Mouse (Mus musculus) layer of hippocampus, adult 2 months (tissue): ENCODE measurements at regions not wholly inside any gene's neighbourhood (a gene's known extent, or its start where the extent isn't known, plus 50 kb on each side); places are given as distances from the start of the nearest gene placed in this dataset.

Source experiments
- DNase-seq, 2 experiments: peaks; one replicate each; pipeline ENCODE4 v3.0.0; 2022; ENCODE audit warnings: low spot score in 2 of 2
- H3K27ac ChIP-seq: fragments of 200-600 bp; 2 replicates; pipeline ENCODE4 v1.8.1; 2022
- H3K4me3 ChIP-seq: fragments of 200-600 bp; 2 replicates; pipeline ENCODE4 v1.8.1; 2022; ENCODE audit warnings: mild to moderate bottlenecking
- CTCF ChIP-seq: fragments of 200-600 bp; conservative IDR thresholded peaks from 2 replicates; pipeline ENCODE4 v1.8.1; 2022; ENCODE audit warnings: antibody characterized with exemption, mild to moderate bottlenecking, moderate library complexity

DNA sequence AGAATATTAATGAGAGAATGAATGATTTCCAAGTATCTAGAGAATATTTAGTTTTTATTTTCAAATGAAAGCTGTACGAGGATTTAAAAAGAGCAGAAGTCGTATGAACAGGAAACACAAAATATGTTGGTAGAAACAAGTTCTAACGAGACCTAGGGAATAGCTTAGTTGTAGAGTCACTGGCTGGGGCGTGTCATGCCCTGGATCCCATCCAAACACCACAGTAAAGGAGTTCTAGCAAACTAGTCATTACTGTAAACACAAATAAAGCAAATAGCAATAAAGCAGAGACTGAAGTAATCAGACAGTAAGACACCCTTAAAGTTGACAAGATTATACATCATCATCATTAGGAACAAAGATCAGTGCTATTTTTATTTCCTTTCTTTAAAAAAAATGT lies 139.1 kb upstream of the Tprg start:
- Histone ChIP-seq H3K4me3 (no peak overlapping the region), H3K27ac (no peak overlapping the region)
- TF ChIP-seq CTCF = no peak
- DNase-seq = no peak

GRCm38 (mm10) chr16:25149186-25149585 lies 137.4 kb upstream of the Tprg start:
- DNase-seq = no peak
- TF ChIP-seq CTCF = no peak

GRCm38 (mm10) chr16:25176870-25177269 lies 109.7 kb upstream of the Tprg start:
- TF ChIP-seq CTCF = no peak
- Histone ChIP-seq H3K4me3 (no peak overlapping the region), H3K27ac (no peak overlapping the region)
- no peak for DNase-seq

More at GRCm38 (mm10) chr16:25149186-25149585, 137.4 kb upstream of the Tprg start:
- no peak overlapping the region for H3K4me3 ChIP-seq
- H3K27ac ChIP-seq = no peak overlapping the region

DNA sequence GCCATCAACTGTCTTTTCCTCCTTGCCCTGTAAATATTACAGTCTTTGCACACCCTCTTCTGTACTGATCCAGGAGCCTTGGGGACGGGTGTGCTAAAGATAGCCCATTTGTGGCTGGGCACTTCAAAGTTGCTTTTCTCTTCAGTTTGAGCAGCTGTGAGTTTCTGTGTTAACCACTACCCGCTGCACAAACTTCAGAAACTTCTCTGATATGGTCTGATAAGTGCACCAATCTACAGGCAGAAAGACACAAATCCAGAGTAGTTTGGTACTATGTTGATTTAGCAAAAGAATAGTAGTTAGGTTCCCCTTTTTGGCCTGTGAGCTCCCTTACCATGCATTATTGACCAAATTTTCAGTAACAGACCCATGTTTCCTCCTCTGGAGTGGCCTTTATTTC lies 108.6 kb upstream of the Tprg start:
- TF ChIP-seq CTCF = no peak
- H3K4me3 ChIP-seq = no peak overlapping the region
- no peak overlapping the region for H3K27ac ChIP-seq
- DNase-seq = no peak

DNA sequence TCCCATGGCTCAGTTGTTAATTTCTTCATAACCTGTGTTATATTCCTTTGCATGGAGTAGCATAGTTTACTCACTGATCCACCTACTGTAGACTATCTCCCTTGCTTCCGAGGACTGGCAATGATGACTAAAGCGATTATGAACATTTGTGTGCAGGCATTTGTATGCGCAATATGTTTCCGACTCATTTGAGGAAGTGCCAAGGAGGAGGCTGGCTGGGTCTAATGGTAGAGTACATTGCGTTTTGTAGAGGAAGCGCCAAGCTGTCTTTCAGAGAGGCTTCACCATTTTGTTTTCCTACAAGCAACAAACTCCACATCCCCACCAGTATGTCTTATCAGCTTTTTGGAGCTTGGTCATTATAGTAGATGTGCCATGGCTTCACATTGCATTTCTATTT lies 104.7 kb upstream of the Tprg start:
- peak; percentile 31; the same call in 1 of the 2 replicates for TF ChIP-seq CTCF
- peak; percentile 53 to 74 for DNase-seq
- Histone ChIP-seq H3K4me3 (no peak overlapping the region), H3K27ac (peak overlapping the region; percentile 53; the same call in 1 of the 2 replicates)

DNA sequence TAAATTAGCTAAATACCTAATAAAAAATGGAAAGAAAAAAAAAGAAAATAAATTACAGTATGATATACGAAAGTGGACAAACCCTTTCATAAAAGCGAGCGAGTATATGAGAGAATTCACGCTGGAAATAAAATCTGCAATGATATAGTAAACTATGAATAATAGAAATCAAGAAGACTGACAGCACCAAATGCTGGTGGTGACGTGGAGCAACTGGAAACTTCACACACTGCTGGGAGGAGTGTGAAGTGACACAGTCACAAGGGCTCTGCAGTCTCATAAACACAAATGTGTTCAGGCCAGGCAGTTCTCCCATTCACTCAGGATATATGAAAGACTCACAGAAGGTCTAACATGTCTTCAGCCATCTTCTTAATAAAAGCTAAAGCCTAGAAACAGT lies 89.5 kb upstream of the Tprg start:
- TF ChIP-seq CTCF = no peak

GRCm38 (mm10) chr16:25198844-25199243 lies 87.8 kb upstream of the Tprg start:
- DNase-seq = no peak
- TF ChIP-seq CTCF = no peak
- no peak overlapping the region for H3K27ac ChIP-seq
- no peak overlapping the region for H3K4me3 ChIP-seq

More for the DNA sequence above, 89.5 kb upstream of the Tprg start:
- no peak for DNase-seq
- Histone ChIP-seq H3K4me3 (no peak overlapping the region), H3K27ac (no peak overlapping the region)

DNA sequence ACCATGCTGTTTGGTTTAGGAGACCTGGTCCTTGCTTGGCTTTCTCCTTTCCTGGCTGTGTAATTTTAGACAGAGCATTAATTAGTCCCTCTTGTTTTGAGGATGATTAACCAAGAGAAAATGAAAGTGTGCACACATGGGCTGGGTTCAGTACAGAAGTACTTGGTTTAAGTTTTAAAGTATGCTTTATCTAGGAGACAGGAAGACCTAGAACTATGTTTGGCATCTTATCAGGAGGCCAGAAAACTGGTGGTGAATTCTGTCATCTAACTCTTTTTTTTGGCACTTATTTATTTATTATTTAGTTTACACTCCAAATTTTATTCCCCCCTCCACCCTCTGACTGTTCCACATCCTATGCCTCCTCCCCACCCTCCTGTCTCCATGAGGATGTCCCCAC lies 86.6 kb upstream of the Tprg start:
- Histone ChIP-seq H3K4me3 (no peak overlapping the region), H3K27ac (no peak overlapping the region)
- no peak for DNase-seq
- TF ChIP-seq CTCF = no peak

GRCm38 (mm10) chr16:25201094-25201770 lies 85.4 kb upstream of the Tprg start:
- no peak for TF ChIP-seq CTCF
- no peak for DNase-seq
- no peak overlapping the region for H3K27ac ChIP-seq
- H3K4me3 ChIP-seq = no peak overlapping the region

- Histone ChIP-seq H3K27ac (no peak overlapping the region), H3K4me3 (no peak overlapping the region)
- DNase-seq = no peak
- TF ChIP-seq CTCF = no peak
These were observed 73.4 kb upstream of the Tprg start for GRCm38 (mm10) chr16:25213250-25213649.

GRCm38 (mm10) chr16:25220552-25220951 lies 66.1 kb upstream of the Tprg start:
- DNase-seq = no peak
- no peak for TF ChIP-seq CTCF
- Histone ChIP-seq H3K4me3 (no peak overlapping the region), H3K27ac (no peak overlapping the region)

- TF ChIP-seq CTCF = no peak
- no peak overlapping the region for H3K4me3 ChIP-seq
- no peak for DNase-seq
- H3K27ac ChIP-seq = no peak overlapping the region
These were observed 61.8 kb upstream of the Tprg start for GRCm38 (mm10) chr16:25224801-25225200.
